Mouse (Mus musculus) cerebellum, postnatal 4 days (tissue): ENCODE results near the gene Olfr494.

ENCODE experiments used
- DNase-seq, 2 experiments: peaks; one replicate each; pipeline ENCODE4 v3.0.0; 2022; ENCODE audit warnings: low spot score in 2 of 2, mixed read lengths in 1 of 2

The Olfr494 gene

DNA sequence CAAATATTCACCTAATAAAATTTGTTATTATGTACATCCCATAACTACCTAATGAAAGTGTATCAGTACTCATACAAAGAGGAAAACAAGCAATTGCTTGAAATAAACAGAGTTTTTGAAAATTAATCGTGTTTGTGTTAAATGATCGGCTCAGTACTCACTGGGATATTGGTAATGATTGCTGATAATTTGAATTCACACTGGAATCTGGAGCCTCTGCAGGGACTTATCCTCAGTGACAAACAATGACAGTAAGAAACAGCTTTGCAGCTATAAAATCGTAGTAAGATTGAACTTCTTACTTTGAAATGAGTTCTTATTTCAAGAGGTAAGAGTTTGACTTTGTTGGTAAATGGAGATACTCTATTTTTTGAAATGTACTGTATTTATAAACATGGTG lies at the start of gene Olfr494:
Gene Olfr494 (plus strand): TSS at position 301 of the 400 bp plus-strand sequence.
- no peak for DNase-seq

DNA sequence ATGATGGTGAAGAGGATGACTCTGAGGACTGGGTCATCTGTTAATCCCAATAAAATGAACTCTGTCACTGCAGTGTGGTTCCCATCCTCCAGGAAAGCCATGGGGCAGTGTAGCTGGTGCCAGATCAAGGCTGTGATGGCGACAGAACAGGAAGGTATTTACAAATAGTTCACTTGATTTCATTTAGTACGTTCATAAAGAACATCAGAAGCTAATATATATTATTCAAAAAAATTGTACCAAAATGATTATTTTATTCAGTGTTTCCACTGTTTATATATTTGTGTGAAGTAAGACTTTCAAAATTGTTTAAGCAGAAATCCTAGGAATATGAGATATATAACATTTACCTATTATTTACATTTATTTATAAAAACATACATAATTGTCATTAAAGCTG lies 41.6 kb upstream of the Olfr494 start, which contains the start of gene Olfr492:
Gene Olfr492 (minus strand): TSS at position 101 of the 400 bp plus-strand sequence.
- no peak for DNase-seq

DNA sequence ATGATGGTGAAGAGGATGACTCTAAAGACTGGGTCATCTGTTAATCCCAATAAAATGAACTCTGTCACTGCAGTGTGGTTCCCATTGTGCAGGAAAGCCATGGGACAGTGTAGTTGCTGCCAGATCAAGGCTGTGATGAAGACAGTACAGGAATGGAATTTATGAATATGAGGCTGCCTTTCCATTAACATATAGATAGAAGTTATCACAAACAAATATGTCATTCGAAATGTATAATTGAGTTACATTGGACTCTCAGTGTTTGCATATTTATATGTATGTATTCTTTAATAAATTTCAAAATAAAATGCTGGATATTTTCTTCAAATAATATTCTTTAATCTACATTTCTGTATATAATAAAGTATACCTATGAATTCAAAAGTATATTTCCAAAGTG lies 18.3 kb upstream of the Olfr494 start, which contains the start of gene Olfr493:
Gene Olfr493 (minus strand): TSS at position 101 of the 400 bp plus-strand sequence.
- DNase-seq, result no peak

DNA sequence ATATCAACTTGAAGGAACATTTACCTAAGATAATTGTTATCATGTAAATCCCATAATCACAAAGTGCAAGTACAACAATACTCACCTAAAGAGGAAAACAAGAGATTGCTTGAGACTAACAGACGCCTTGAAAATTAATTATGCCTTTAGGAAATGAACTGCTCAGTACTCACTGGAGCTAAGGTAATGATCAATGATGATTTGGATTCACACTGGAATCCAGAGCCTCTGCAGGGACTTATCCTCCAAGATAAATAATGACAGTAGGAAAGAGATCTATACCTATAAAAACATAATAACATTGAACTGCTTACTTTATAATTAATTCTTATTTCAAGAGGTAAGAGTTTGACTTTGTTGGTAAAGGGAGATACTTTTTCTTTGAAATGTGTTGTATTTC lies 27.7 kb downstream of the Olfr494 start, which contains the start of gene Olfr495:
Gene Olfr495 (plus strand): TSS at position 301 of the 400 bp plus-strand sequence.
- DNase-seq, result no peak
